Mouse (Mus musculus): ENCODE results near the gene Sipa1. TPM values are rescaled to one million over a fixed set of nuclear protein-coding genes. Genes with fewer than 3 reads are reported as not detected.
"Not testable (repeated sequence)": the region's sequence is repeated elsewhere in the genome, so short reads cannot be mapped to it uniquely, and the experiment has no call there.

The Sipa1 gene
- total RNA-seq, 2 experiments from 2014 or later, result 16.4 to 51.2 TPM

- no peak for ATAC-seq (replicated peaks; ENCODE audit: low FRiP score, low TSS enrichment, poor library complexity, severe bottlenecking)
Observed at GRCm38 (mm10) chr19:5687738-5688137, 24.2 kb upstream of the Sipa1 start.

GRCm38 (mm10) chr19:5686954-5687353, 23.4 kb upstream of the Sipa1 start:
- not testable (repeated sequence) for ATAC-seq (replicated peaks; ENCODE audit: low FRiP score, low TSS enrichment, poor library complexity, severe bottlenecking)

DNA sequence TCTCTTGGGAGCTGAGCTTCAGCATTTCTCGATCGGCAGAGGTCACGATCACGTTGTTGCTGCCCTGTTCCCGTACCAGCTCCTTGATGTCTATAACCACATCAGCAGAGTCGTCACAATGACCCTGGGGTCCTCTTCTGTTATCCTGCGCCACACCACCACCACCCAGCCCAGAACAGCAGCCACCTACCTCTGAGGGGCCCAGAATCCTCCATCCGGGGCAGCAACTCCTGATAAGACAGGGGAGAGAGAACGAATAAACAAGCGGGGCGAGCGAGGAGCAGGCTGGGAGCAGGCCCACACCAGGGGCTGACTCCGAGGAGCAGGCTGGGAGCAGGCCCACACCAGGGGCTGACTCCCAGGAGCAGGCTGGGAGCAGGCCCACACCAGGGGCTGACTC, 22.9 kb upstream of the Sipa1 start:
- no peak for ATAC-seq (replicated peaks; ENCODE audit: low FRiP score, low TSS enrichment, poor library complexity, severe bottlenecking)

GRCm38 (mm10) chr19:5685861-5686260, 22.4 kb upstream of the Sipa1 start:
- no peak for ATAC-seq (replicated peaks; ENCODE audit: low FRiP score, low TSS enrichment, poor library complexity, severe bottlenecking)

DNA sequence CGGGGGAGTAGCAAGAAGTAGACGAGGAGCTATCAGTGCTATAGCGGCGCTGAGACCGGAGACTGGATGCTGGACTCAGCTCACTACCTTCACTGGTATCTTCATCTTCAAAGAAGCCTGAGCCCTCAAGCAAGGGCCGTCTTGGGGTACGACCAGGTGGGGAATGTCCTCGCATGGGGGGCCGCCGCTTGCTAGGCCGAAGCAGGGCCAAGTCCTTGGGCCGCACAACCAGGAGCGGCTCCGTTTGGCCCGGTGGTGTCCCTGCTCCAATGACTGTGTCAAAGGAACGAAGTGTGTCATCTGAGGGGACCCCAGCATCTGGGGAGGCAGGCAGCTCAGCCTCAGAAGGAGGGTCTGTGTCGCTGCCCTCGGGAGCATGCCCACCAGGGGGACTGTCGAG, 21.9 kb upstream of the Sipa1 start:
- no peak for ATAC-seq (replicated peaks; ENCODE audit: low FRiP score, low TSS enrichment, poor library complexity, severe bottlenecking)

GRCm38 (mm10) chr19:5684985-5685384, 21.5 kb upstream of the Sipa1 start:
- ATAC-seq (replicated peaks; ENCODE audit: low FRiP score, low TSS enrichment, poor library complexity, severe bottlenecking), result no peak

- ATAC-seq (replicated peaks; ENCODE audit: low FRiP score, low TSS enrichment, poor library complexity, severe bottlenecking), result no peak
Observed at GRCm38 (mm10) chr19:5684236-5684635, 20.7 kb upstream of the Sipa1 start.

DNA sequence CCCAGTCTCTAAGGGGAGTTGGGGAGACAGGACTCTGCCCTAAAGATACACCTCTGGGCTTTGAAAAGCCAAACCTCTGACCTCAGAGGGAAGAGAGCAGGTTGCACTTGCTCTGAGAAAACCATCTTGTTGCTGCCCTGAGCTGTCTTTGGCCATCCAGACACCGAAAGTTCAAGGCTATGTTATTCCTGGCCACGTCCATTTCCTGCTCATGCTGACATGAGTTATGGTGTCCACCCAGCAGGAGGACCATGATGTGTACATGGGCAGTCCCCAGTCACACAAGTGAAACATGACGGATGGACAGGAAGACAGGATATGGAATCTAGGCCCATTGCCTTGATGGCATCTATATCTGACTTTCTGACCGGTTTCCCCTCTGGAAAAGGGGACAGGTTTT, 16.9 kb upstream of the Sipa1 start:
- no peak for ATAC-seq (replicated peaks; ENCODE audit: low FRiP score, low TSS enrichment, poor library complexity, severe bottlenecking)

GRCm38 (mm10) chr19:5668372-5668771, 4.9 kb upstream of the Sipa1 start:
- no peak for ATAC-seq (replicated peaks; ENCODE audit: low FRiP score, low TSS enrichment, poor library complexity, severe bottlenecking)

DNA sequence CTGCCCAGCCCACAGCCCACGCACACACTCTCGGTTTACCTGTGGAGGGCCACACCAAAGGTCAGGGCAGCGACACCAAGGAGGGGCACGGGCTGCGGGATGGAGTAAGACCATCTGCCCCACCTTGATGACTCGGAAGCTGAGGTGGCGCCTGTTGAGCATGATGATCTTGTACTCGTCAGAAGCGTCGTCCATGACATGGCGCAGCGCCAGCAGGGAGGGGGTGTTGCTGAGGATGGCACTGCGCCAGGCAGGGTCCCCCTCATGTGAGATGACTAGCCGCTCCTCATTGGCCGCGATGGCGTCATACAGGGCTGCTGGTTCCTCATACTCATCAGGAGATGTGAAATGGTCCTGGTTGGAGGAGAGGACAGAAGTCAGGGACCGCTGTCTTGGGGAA, 2.9 kb upstream of the Sipa1 start:
- no peak for ATAC-seq (replicated peaks; ENCODE audit: low FRiP score, low TSS enrichment, poor library complexity, severe bottlenecking)

DNA sequence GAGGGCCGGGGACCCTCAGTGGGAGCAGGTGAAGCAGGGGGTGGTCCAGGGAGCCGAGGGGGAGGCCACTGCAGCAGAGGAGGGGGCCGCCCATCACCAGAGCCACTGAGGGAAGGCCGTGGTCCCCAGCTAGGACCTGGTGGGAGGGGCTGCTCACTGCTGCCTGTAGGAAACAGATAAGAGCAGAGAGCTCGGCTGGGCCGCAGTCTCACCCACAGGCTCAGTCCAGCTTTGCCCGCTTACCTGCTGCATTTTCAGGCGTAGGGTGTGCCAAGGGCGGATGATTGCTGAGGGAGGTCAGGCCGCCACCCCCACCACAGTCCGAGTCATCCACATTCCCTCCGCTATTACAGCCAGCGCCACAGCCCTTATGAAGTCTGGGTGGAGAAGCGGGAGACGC, 2.0 kb upstream of the Sipa1 start:
- peak; percentile 63 for ATAC-seq (replicated peaks; ENCODE audit: low FRiP score, low TSS enrichment, poor library complexity, severe bottlenecking)

DNA sequence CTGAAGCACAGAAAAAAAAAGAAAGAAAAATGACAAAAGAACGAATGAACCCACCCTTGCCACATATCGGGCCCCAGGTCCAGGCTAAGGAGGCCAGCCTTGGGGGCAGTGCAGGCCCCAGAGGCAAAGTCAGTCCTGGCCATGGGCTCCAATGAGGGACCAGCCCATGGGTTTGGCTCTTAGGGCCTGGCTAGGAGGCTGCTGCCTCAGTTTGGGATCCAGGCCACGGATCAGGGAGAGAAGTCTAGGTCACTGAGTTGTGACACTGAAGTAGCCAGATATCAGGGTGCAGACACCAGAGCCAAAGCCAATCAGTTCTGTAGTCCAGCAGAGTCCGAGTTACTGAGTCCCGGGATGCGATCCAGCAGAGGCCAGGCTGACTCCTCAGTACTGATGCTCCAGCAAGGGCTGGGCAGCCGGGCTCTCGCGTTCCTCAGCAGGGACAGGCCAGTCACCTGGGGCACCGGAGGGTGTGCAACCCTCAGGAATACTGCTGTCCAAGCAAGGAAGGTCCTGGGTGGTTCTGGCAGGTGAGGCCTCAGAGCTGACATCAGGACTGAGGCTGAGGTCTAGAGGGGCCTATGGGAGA, 1.3 kb upstream of the Sipa1 start:
- no peak for ATAC-seq (replicated peaks; ENCODE audit: low FRiP score, low TSS enrichment, poor library complexity, severe bottlenecking)

GRCm38 (mm10) chr19:5662310-5662709, 1.2 kb downstream of the Sipa1 start:
- ATAC-seq (replicated peaks; ENCODE audit: low FRiP score, low TSS enrichment, poor library complexity, severe bottlenecking), result no peak

- ATAC-seq (replicated peaks; ENCODE audit: low FRiP score, low TSS enrichment, poor library complexity, severe bottlenecking), result no peak
Observed at GRCm38 (mm10) chr19:5660942-5661751, 2.4 kb downstream of the Sipa1 start.

- ATAC-seq (replicated peaks; ENCODE audit: low FRiP score, low TSS enrichment, poor library complexity, severe bottlenecking), result no peak
Observed at GRCm38 (mm10) chr19:5654720-5655298, 8.7 kb downstream of the Sipa1 start.

DNA sequence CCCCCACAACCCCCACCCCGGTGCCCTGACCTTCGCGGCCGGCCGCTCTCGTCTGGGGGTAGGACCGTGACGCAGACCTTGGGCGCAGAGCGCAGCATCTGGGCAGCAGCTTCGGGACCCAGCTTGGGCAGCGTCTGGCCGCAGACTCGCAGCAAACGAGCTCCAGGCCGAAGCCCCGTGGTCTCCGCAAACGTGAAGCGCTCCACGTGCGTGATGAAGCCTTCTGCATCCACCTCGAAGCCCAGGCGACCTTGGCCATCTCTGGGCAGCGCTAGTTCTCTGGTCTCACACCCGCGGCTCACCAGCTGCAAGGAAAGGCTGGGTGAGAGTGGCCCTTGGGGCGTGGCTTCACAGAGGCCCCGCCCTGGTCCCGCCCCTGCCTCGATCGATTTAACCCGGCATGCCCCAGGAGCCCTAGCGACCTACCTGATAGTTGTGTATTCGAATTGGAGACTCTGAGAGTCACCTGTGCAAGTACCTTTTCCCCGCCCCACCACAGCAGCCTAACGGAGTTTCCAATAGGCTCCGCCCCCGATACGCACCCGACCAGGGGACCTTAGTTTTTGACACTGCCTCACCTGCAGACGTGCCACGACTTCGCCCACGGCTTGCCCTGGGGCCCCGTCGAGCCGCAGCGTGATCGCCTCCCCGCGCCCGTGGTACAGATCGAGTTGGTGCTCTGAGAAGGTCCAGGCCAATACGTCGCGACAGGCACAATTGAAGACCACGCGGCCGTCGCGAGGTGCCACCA, 9.4 kb downstream of the Sipa1 start:
- ATAC-seq (replicated peaks; ENCODE audit: low FRiP score, low TSS enrichment, poor library complexity, severe bottlenecking), result no peak

- ATAC-seq (replicated peaks; ENCODE audit: low FRiP score, low TSS enrichment, poor library complexity, severe bottlenecking), result no peak
Observed at GRCm38 (mm10) chr19:5652570-5652969, 10.9 kb downstream of the Sipa1 start.

GRCm38 (mm10) chr19:5651502-5652274, 11.8 kb downstream of the Sipa1 start:
- peak; percentile 16; the same call in 1 of the 2 replicates for ATAC-seq (replicated peaks; ENCODE audit: low FRiP score, low TSS enrichment, poor library complexity, severe bottlenecking)

DNA sequence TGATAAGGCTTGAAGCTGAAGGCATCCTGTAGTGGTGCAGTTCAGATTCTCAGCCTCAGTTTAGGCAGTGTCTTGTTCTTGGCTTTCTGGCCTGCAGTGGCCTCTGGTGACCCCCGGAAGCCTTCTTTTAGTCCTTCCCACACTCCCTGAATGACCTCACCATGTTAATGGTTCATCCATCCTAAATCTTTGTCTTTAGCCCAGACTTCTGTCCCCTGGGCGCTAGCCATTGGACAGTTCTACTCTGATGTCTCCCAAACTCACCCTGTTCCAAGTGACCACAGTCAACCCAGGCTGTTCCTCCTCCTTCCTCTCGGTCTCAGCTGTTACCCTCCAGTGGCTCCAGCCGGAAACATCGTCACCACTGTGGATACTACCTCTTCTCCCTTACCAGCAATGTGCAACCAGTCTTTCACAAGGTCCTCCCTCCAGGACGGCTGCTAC, 14.2 kb downstream of the Sipa1 start:
- ATAC-seq (replicated peaks; ENCODE audit: low FRiP score, low TSS enrichment, poor library complexity, severe bottlenecking), result peak; percentile 3; the same call in 1 of the 2 replicates

Data from megakaryocyte-erythroid progenitor cell, adult 5-6 weeks (primary cell).